Mouse (Mus musculus) brain, embryonic 14.5 days (tissue): ENCODE measurements at regions not wholly inside any gene's neighbourhood (a gene's known extent, or its start where the extent isn't known, plus 50 kb on each side); places are given as distances from the start of the nearest gene placed in this dataset.

Experiments used
- CTCF ChIP-seq: fragments of 200-500 bp; IDR thresholded peaks from 2 replicates; pipeline ENCODE4 v1.5.1; 2012; ENCODE audit warnings: inconsistent platforms, mild to moderate bottlenecking, moderate library complexity, borderline replicate concordance; ENCODE audit not compliant: insufficient read depth, insufficient read length; ENCODE audit errors: extremely low read depth
- POLR2A ChIP-seq: fragments of 200-500 bp; IDR thresholded peaks from 2 replicates; pipeline ENCODE4 v1.6.1; 2012; ENCODE audit warnings: mild to moderate bottlenecking, inconsistent platforms, borderline replicate concordance; ENCODE audit not compliant: poor library complexity, insufficient read depth, insufficient read length, severe bottlenecking; ENCODE audit errors: extremely low read depth

DNA sequence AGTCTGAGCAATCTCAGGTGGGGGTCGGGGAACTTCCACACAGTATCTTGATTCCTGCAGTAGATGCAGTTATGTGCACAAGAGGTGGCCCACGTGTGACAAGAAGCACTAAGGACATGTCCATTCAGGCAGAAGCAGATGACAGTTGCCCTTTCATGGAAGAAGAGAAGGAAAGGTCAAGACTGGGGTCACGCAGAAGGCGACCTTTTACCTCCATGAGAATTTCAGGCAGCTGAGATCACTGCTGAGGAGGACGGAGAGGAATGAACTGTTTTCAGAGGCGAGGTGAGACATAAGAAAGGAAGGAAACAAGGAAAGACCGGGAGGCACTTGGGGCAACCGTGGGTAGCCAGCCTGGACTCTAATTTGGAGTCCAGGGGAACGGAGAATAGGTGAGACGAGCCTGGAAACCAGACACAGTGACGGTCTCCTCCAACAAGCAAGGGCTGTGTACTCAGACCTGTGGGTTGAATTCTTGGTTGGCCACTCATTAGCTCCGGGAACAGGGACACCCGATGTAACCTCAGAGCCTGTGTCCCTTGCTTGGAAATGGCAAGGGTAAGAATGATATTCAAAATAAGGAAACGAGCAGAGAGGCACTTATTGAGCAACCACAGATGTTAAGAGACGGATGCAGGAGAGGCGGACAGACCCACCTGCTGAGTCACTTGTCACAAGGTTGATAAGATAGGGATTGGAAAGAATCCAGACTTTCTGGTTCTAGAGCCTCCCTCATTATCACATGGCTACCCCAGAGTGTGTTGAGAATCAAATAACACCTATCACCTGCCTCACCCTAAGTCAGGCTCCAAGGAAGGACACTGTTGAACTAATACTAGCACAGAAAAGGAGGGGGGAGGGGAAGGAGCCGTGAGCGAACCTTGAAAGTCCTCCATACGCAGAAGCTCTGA lies 121.4 kb upstream of the Adgrl2 start:
- TF ChIP-seq POLR2A (no peak), CTCF (no peak)
